Mouse (Mus musculus): ENCODE results near the gene Leng9. TPM values are rescaled to one million over a fixed set of nuclear protein-coding genes. Genes with fewer than 3 reads are reported as not detected.

Gene Leng9
- polyA plus RNA-seq, 1 experiment from 2014 or later = 7.4 TPM

DNA sequence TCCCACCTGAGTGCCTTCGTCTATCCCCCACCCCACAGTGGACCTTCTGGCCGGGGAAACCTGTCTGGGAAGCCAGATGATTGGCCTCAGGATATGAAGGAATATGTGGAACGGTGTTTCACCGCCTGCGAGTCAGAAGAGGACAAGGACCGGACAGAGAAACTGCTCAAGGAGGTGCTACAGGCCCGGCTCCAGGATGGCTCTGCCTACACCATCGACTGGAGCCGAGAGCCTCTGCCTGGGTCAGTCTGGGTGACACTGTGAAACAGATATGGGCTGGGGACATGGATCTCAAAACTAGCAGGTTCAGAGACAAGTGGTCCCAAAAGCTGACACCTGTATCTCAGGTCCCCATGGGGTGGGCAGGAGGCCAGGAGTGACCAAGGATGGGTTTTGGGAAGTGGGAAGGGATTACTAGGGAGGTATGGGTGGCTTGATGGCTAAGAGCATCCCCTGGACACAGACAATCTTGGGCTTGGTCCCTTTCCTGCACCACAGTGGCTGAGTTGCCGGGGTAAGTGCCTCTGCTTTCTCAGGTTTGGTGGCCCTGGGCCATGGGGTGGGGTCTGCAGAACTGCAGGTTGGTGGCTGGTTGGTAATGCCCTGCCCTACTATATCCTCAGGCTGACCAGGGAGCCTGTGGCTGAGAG, 7.3 kb downstream of the Leng9 start:
- no peak for TF ChIP-seq EP300 (optimal IDR thresholded peaks at IDR 0.05)
- no peak for TF ChIP-seq CTCF (IDR thresholded peaks at IDR 0.05; ENCODE audit: low read depth)
- Histone ChIP-seq H3K9me3 (ENCODE audit: control insufficient read depth, low read length) (no peaks in the 10 kb centered on the region), H3K27ac (replicated peaks) (no peak overlapping the region), H3K27me3 (ENCODE audit: control insufficient read depth, insufficient read depth, low read length) (no peaks in the 10 kb centered on the region), H3K9ac (ENCODE audit: low read length) (no peak overlapping the region), H3K4me1 (replicated peaks; ENCODE audit: control insufficient read depth, insufficient read depth) (peaks cover 4% of the 10 kb centered on the region), H3K4me3 (ENCODE audit: low read depth, low read length) (no peak overlapping the region), H3K36me3 (ENCODE audit: control insufficient read depth, insufficient read depth, low read length) (peaks cover 72% of the 10 kb centered on the region), H3K4me2 (replicated peaks; ENCODE audit: low read depth) (no peak overlapping the region)
- WGBS = 94% methylated on average over 10 of the region's 10 CpGs
- peak; percentile 13 for DNase-seq (ENCODE audit: low spot score)
- ATAC-seq (ENCODE audit: low FRiP score, low TSS enrichment) = no peak

DNA sequence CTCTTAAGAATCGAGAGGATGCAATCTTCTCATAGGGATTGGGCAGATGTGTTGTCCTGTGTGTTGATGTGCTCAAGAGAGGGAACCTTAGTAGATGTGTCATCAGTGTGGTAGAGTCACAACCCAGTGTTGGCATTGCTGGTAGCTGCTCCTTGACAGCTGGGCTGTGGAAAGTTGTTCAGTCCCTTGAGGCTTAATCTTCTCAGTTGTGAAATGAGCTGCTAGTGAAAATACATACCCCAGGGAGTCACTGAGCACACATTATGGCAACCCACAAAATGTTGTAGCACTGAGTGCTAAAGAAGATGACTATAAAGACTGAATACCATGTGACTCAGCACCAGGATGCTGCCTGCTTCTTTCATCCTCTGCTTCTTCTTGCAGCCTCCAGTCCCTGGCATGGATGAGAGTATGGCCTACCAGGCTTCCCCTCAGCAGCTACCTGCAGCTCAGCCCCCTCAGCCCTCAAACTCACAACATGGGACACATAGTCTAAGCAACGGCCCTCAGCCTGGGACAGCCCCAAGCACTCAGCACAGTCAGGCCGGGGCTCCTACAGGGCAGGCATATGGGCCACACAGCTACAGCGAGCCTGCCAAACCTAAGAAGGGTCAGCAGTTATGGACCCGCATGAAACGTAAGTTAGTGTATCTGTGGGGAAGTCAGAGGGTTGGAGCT, 8.4 kb downstream of the Leng9 start:
- no peak overlapping the region for H3K4me2 ChIP-seq (replicated peaks; ENCODE audit: low read depth)
- H3K4me1 ChIP-seq (replicated peaks; ENCODE audit: control insufficient read depth, insufficient read depth) = peaks cover 4% of the 10 kb centered on the region
- ATAC-seq (ENCODE audit: low FRiP score, low TSS enrichment) (no peak), DNase-seq (ENCODE audit: low spot score) (peak; percentile 9)
- TF ChIP-seq CTCF (IDR thresholded peaks at IDR 0.05; ENCODE audit: low read depth) (no peak), EP300 (optimal IDR thresholded peaks at IDR 0.05) (no peak)
- no peaks in the 10 kb centered on the region for H3K9me3 ChIP-seq (ENCODE audit: control insufficient read depth, low read length)
- no peak overlapping the region for H3K4me3 ChIP-seq (ENCODE audit: low read depth, low read length)
- H3K9ac ChIP-seq (ENCODE audit: low read length) = no peak overlapping the region
- no peak overlapping the region for H3K27ac ChIP-seq (replicated peaks)
- H3K27me3 ChIP-seq (ENCODE audit: control insufficient read depth, insufficient read depth, low read length) = no peaks in the 10 kb centered on the region
- peaks cover 66% of the 10 kb centered on the region for H3K36me3 ChIP-seq (ENCODE audit: control insufficient read depth, insufficient read depth, low read length)
- WGBS = 90% methylated on average over 6 of the region's 6 CpGs

DNA sequence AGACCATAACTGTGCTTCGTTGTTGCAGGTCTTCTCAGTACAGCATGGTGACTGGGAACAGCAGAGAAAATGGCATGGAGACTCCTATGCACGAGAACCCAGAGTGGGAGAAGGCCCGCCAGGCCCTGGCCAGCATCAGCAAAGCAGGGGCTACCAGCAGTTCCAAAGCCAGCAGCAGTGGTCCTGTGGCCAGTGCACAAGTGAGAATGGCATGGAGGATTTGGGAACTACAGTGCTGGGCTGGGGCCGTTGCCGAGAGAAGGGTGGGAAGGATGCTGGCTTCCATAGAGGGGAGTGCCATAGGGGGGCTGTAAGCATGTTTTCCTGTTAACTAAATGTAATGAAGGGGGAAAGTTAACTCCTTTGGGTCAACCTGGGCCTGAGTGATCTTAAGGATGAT, 10.8 kb downstream of the Leng9 start:
- H3K4me2 ChIP-seq (replicated peaks; ENCODE audit: low read depth) = no peak overlapping the region
- no peak for TF ChIP-seq EP300 (optimal IDR thresholded peaks at IDR 0.05)
- TF ChIP-seq CTCF (IDR thresholded peaks at IDR 0.05; ENCODE audit: low read depth) = no peak
- DNase-seq (ENCODE audit: low spot score) (peak; percentile 8), ATAC-seq (ENCODE audit: low FRiP score, low TSS enrichment) (no peak)
- H3K9me3 ChIP-seq (ENCODE audit: control insufficient read depth, low read length) = no peaks in the 10 kb centered on the region
- H3K36me3 ChIP-seq (ENCODE audit: control insufficient read depth, insufficient read depth, low read length) = peaks cover 47% of the 10 kb centered on the region
- no peak overlapping the region for H3K4me3 ChIP-seq (ENCODE audit: low read depth, low read length)
- peaks cover 4% of the 10 kb centered on the region for H3K4me1 ChIP-seq (replicated peaks; ENCODE audit: control insufficient read depth, insufficient read depth)
- H3K9ac ChIP-seq (ENCODE audit: low read length) = no peak overlapping the region
- WGBS = 93% methylated on average over 5 of the region's 5 CpGs
- no peaks in the 10 kb centered on the region for H3K27me3 ChIP-seq (ENCODE audit: control insufficient read depth, insufficient read depth, low read length)
- no peak overlapping the region for H3K27ac ChIP-seq (replicated peaks)

DNA sequence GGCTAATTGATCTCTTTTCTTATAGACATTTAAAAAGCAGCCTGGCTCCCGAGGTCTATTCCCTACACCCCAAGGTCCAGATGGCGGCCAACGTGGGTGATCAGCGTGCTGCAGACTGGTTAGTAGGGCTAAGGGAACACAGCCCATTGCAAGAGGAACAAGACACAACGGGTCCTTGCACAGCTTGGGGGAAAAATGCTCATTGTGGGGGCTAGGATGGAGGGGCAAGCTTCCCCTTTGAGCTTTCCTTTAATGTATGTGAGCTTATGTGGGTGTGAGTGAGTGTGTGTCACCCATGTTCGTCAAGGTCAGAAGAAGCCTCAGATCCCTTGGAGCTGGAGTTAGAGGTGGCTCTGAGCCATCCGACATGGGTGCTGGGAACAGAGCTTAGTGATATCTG, 11.5 kb downstream of the Leng9 start:
- no peaks in the 10 kb centered on the region for H3K9me3 ChIP-seq (ENCODE audit: control insufficient read depth, low read length)

DNA sequence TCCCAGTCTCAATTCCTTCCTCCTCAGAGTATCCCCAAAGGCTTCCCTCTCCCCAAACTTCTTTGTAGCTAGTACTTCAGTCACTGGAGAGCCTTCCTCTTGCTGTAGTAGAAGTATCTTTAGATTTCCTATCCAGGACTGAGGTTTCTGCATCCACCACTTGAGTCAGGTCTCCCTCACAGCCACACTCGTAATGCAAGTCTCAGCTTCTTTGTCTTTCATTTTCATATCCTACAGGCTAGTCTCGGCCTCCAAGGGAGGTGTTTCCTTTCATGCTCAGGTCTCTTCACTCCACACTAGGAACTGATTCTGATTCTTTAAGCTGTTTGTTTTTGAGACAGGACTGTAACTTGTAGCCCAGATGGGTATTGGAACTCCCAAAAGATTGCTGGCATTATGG, 12.0 kb downstream of the Leng9 start:
- no peak for ATAC-seq (ENCODE audit: low FRiP score, low TSS enrichment)
- peak overlapping the region; percentile 92 for H3K4me2 ChIP-seq (replicated peaks; ENCODE audit: low read depth)
- WGBS = 64% methylated on average over 2 of the region's 2 CpGs

More for the DNA sequence above, 11.5 kb downstream of the Leng9 start:
- DNase-seq (ENCODE audit: low spot score) = peak; percentile 11
- Histone ChIP-seq H3K4me3 (ENCODE audit: low read depth, low read length) (no peak overlapping the region), H3K9ac (ENCODE audit: low read length) (no peak overlapping the region), H3K36me3 (ENCODE audit: control insufficient read depth, insufficient read depth, low read length) (peaks cover 43% of the 10 kb centered on the region), H3K27ac (replicated peaks) (no peak overlapping the region), H3K27me3 (ENCODE audit: control insufficient read depth, insufficient read depth, low read length) (no peaks in the 10 kb centered on the region), H3K4me2 (replicated peaks; ENCODE audit: low read depth) (no peak overlapping the region), H3K4me1 (replicated peaks; ENCODE audit: control insufficient read depth, insufficient read depth) (peaks cover 4% of the 10 kb centered on the region)
- no peak for TF ChIP-seq CTCF (IDR thresholded peaks at IDR 0.05; ENCODE audit: low read depth)
- no peak for TF ChIP-seq EP300 (optimal IDR thresholded peaks at IDR 0.05)
- WGBS = 91% methylated on average over 7 of the region's 7 CpGs
- no peak for ATAC-seq (ENCODE audit: low FRiP score, low TSS enrichment)

DNA sequence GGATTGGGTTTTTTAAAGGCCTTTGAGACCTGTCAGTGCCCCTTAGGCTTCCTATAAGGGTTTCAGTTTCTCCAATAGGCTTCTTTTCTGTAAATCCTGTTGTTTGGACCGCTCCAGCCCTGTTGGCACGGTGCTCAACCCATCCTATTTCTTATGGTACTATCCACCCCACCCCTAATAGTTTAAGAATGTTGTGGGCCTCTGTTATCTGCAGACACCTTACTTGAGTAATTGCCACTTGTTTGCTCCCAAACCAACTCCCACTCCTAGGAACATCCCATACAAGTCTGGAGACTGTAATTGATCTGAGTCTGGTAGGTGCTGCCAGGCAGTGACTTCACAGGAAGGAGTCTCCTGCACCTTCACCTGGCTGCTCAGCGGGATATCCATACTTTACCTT, 12.4 kb downstream of the Leng9 start:
- DNase-seq (ENCODE audit: low spot score) = no peak

More for the DNA sequence above, 12.0 kb downstream of the Leng9 start:
- peaks cover 38% of the 10 kb centered on the region for H3K36me3 ChIP-seq (ENCODE audit: control insufficient read depth, insufficient read depth, low read length)
- H3K27me3 ChIP-seq (ENCODE audit: control insufficient read depth, insufficient read depth, low read length) = no peaks in the 10 kb centered on the region
- H3K4me1 ChIP-seq (replicated peaks; ENCODE audit: control insufficient read depth, insufficient read depth) = peaks cover 4% of the 10 kb centered on the region
- peak overlapping the region; percentile 89 for H3K9ac ChIP-seq (ENCODE audit: low read length)
- peak; percentile 9 for DNase-seq (ENCODE audit: low spot score)
- TF ChIP-seq EP300 (optimal IDR thresholded peaks at IDR 0.05) (no peak), CTCF (IDR thresholded peaks at IDR 0.05; ENCODE audit: low read depth) (no peak)
- no peak overlapping the region for H3K27ac ChIP-seq (replicated peaks)
- H3K9me3 ChIP-seq (ENCODE audit: control insufficient read depth, low read length) = no peaks in the 10 kb centered on the region
- peak overlapping the region; percentile 91; the same call in 1 of the 2 replicates for H3K4me3 ChIP-seq (ENCODE audit: low read depth, low read length)

More for the DNA sequence above, 12.4 kb downstream of the Leng9 start:
- H3K9me3 ChIP-seq (ENCODE audit: control insufficient read depth, low read length) = no peaks in the 10 kb centered on the region
- H3K4me2 ChIP-seq (replicated peaks; ENCODE audit: low read depth) = peak overlapping the region; percentile 92
- H3K9ac ChIP-seq (ENCODE audit: low read length) = peak overlapping the region; percentile 89
- TF ChIP-seq CTCF (IDR thresholded peaks at IDR 0.05; ENCODE audit: low read depth) (no peak), EP300 (optimal IDR thresholded peaks at IDR 0.05) (no peak)
- ATAC-seq (ENCODE audit: low FRiP score, low TSS enrichment) = no peak
- peaks cover 4% of the 10 kb centered on the region for H3K4me1 ChIP-seq (replicated peaks; ENCODE audit: control insufficient read depth, insufficient read depth)
- no peaks in the 10 kb centered on the region for H3K27me3 ChIP-seq (ENCODE audit: control insufficient read depth, insufficient read depth, low read length)
- peaks cover 33% of the 10 kb centered on the region for H3K36me3 ChIP-seq (ENCODE audit: control insufficient read depth, insufficient read depth, low read length)
- H3K4me3 ChIP-seq (ENCODE audit: low read depth, low read length) = peak overlapping the region; percentile 91
- WGBS = 48% methylated on average over 3 of the region's 3 CpGs
- peak overlapping the region; percentile 97; the same call in 1 of the 2 replicates for H3K27ac ChIP-seq (replicated peaks)
